Mouse (Mus musculus): Measurements from ENCODE around the gene Commd1.

The Commd1 gene

GRCm38 (mm10) chr11:22989786-22990185, 7.6 kb upstream of the Commd1 start:
- no peak for DNase-seq (ENCODE audit: low spot score)

GRCm38 (mm10) chr11:22987357-22987756, 5.2 kb upstream of the Commd1 start:
- no peak for DNase-seq (ENCODE audit: low spot score)

GRCm38 (mm10) chr11:22985510-22985909, 3.3 kb upstream of the Commd1 start:
- no peak for DNase-seq (ENCODE audit: low spot score)

- DNase-seq (ENCODE audit: low spot score): no peak
These were observed 664 bp upstream of the Commd1 start for GRCm38 (mm10) chr11:22982846-22983245.

GRCm38 (mm10) chr11:22981543-22981950, 635 bp downstream of the Commd1 start:
- no peak for DNase-seq (ENCODE audit: low spot score)

GRCm38 (mm10) chr11:22981041-22981440, 1.1 kb downstream of the Commd1 start:
- no peak for DNase-seq (ENCODE audit: low spot score)

- DNase-seq (ENCODE audit: low spot score): no peak
These were observed 3.0 kb downstream of the Commd1 start for GRCm38 (mm10) chr11:22979221-22979620.

GRCm38 (mm10) chr11:22978711-22979110, 3.5 kb downstream of the Commd1 start:
- no peak for DNase-seq (ENCODE audit: low spot score)

GRCm38 (mm10) chr11:22978215-22978614, 4.0 kb downstream of the Commd1 start:
- no peak for DNase-seq (ENCODE audit: low spot score)

- no peak for DNase-seq (ENCODE audit: low spot score)
These were observed 8.6 kb downstream of the Commd1 start for GRCm38 (mm10) chr11:22973599-22973998.

GRCm38 (mm10) chr11:22972746-22973526, 9.2 kb downstream of the Commd1 start:
- DNase-seq (ENCODE audit: low spot score): peak; percentile 90

GRCm38 (mm10) chr11:22971835-22972709, 10.1 kb downstream of the Commd1 start, which contains the start of gene Zrsr1:
TSS of gene Zrsr1 (plus strand) at chr11:22972005.
- peak; percentile 68 for DNase-seq (ENCODE audit: low spot score)

- no peak for DNase-seq (ENCODE audit: low spot score)
These were observed 11.6 kb downstream of the Commd1 start for GRCm38 (mm10) chr11:22970546-22970945.

- DNase-seq (ENCODE audit: low spot score): no peak
These were observed 12.7 kb downstream of the Commd1 start for GRCm38 (mm10) chr11:22969486-22969885.

GRCm38 (mm10) chr11:22965503-22965902, 16.7 kb downstream of the Commd1 start:
- peak; percentile 69 for DNase-seq (ENCODE audit: low spot score)

GRCm38 (mm10) chr11:22964401-22964800, 17.8 kb downstream of the Commd1 start:
- no peak for DNase-seq (ENCODE audit: low spot score)

GRCm38 (mm10) chr11:22962101-22962500, 20.1 kb downstream of the Commd1 start:
- DNase-seq (ENCODE audit: low spot score): no peak

GRCm38 (mm10) chr11:22957791-22958374, 24.3 kb downstream of the Commd1 start:
- no peak for DNase-seq (ENCODE audit: low spot score)

GRCm38 (mm10) chr11:22956830-22957229, 25.4 kb downstream of the Commd1 start:
- DNase-seq (ENCODE audit: low spot score): peak; percentile 69

GRCm38 (mm10) chr11:22956346-22956745, 25.8 kb downstream of the Commd1 start:
- DNase-seq (ENCODE audit: low spot score): no peak

GRCm38 (mm10) chr11:22952668-22953067, 29.5 kb downstream of the Commd1 start:
- DNase-seq (ENCODE audit: low spot score): no peak

GRCm38 (mm10) chr11:22950131-22950530, 32.1 kb downstream of the Commd1 start:
- no peak for DNase-seq (ENCODE audit: low spot score)

- DNase-seq (ENCODE audit: low spot score): no peak
These were observed 33.1 kb downstream of the Commd1 start for GRCm38 (mm10) chr11:22949101-22949500.
